Mouse (Mus musculus) bone marrow, adult 2 months (tissue): ENCODE measurements at regions not wholly inside any gene's neighbourhood (a gene's known extent, or its start where the extent isn't known, plus 50 kb on each side); places are given as distances from the start of the nearest gene placed in this dataset.

ENCODE experiments used
- CTCF ChIP-seq: fragments of 200-500 bp; IDR thresholded peaks from 2 replicates; pipeline ENCODE4 v1.5.1; 2011; ENCODE audit warnings: low read length, control low read depth; ENCODE audit not compliant: control insufficient read depth, insufficient read depth
- POLR2A ChIP-seq: fragments of 200-500 bp; IDR thresholded peaks from 2 replicates; pipeline ENCODE4 v1.6.1; 2011; ENCODE audit warnings: low read depth, mild to moderate bottlenecking, control low read depth, low read length, borderline replicate concordance; ENCODE audit not compliant: control insufficient read depth

DNA sequence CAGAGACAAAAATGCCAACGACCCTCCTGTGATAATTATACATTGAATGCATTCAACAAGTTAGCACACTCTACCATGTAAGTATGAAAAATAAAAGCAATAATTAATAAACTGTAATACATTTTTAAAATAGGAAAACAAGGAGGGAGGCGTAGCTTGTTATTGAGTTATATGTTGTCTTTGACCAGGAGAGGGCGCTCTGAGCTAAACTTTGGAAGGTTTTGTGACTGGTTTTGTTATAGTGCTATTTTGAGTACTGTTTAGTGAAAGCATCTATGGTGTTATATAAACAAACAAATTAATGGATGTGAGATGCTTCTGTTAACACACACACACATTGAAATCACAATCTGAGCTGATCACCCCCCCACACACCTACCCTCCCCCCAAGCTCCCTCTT lies 166.6 kb upstream of the Adamts16 start:
- TF ChIP-seq CTCF (no peak), POLR2A (no peak)
